Comparison of ENCODE assay signal across 14 mouse cellular contexts in genomic region chr11:6895786-6896093, GRCm38 (mm10). TPM values are rescaled to one million over a fixed set of nuclear protein-coding genes. Genes with fewer than 3 reads are reported as not detected.
DNase-seq lines count a peak whose midpoint lies in the region; ATAC-seq and TF ChIP-seq lines count a peak whose summit lies in the region.
"Had no signal": no experiment of that assay in that cellular context is flagged by ENCODE, and none has a peak within 500 bp of the region (broad histone marks: within the 10 kb centered on the region; RNA-seq: fewer than 3 reads in every experiment).

No protein-coding gene starts in this region.

- DNase-seq in liver, postnatal 0 days: no peak
- DNase-seq in liver: no peak
- DNase-seq in brain, adult 2 months (ENCODE audit: low read depth, low spot score): peak; percentile 95
- DNase-seq in cerebellum, postnatal 14 days: peak; percentile 93
- DNase-seq in kidney, postnatal 25 days: peak; percentile 48 to 72
- no peak for DNase-seq in adrenal gland, adult (ENCODE audit: inconsistent age in 2 of 2, low spot score in 1 of 2)
- DNase-seq in left cerebral cortex, adult 11 months (ENCODE audit: low spot score): no peak
- DNase-seq: layer of hippocampus, adult 9-11 months; spleen, adult 18-20 months had no signal

- H3K4me1 ChIP-seq in liver, postnatal 0 days (ENCODE audit: insufficient read depth): 0 out of 2 replicates have a peak, but pooled peaks cover 5% of the 10 kb centered on the region

- 51% methylated on average over 8 of the region's 8 CpGs for WGBS in liver, postnatal 0 days (ENCODE audit: insufficient replicate concordance)

- ATAC-seq in liver, postnatal 0 days: no peak
- no peak for ATAC-seq in erythroblast, adult 5-6 weeks (replicated peaks; ENCODE audit: low FRiP score, poor library complexity, severe bottlenecking)
- ATAC-seq: forebrain, embryonic 15.5 days had no signal

- H3K4me2 ChIP-seq in liver, postnatal 0 days (ENCODE audit: low read depth, low read length): 0 out of 2 replicates have a peak overlapping the region, but pooled peaks have one; percentile 0
- H3K4me2 ChIP-seq: forebrain, embryonic 15.5 days had no signal

- H3K9ac ChIP-seq in liver, postnatal 0 days (replicated peaks): no peak overlapping the region
- H3K9ac ChIP-seq: forebrain, embryonic 15.5 days had no signal

- no peak for TF ChIP-seq EP300 in liver, postnatal 0 days (IDR thresholded peaks at IDR 0.05; ENCODE audit: low read depth)

- no peaks in the 10 kb centered on the region for H3K9me3 ChIP-seq in liver, postnatal 0 days (ENCODE audit: low read length)
- H3K9me3 ChIP-seq: forebrain, embryonic 15.5 days had no signal

- H3K36me3 ChIP-seq in liver, postnatal 0 days (replicated peaks; ENCODE audit: insufficient read depth, low read length): no peaks in the 10 kb centered on the region
- H3K36me3 ChIP-seq: forebrain, embryonic 15.5 days had no signal

- no peak overlapping the region for H3K4me3 ChIP-seq in liver, postnatal 0 days (ENCODE audit: low read depth, low read length)
- H3K4me3 ChIP-seq: forebrain, embryonic 15.5 days had no signal

- H3K27ac ChIP-seq in liver, postnatal 0 days (ENCODE audit: low read depth): no peak overlapping the region
- H3K27ac ChIP-seq: forebrain, embryonic 15.5 days; macrophage had no signal

- no peaks in the 10 kb centered on the region for H3K27me3 ChIP-seq in liver, postnatal 0 days (ENCODE audit: insufficient read depth, low read length)
- H3K27me3 ChIP-seq: forebrain, embryonic 15.5 days had no signal

- TF ChIP-seq CTCF in liver, postnatal 0 days (IDR thresholded peaks at IDR 0.05; ENCODE audit: low read depth): no peak

RNA-seq across cellular contexts. Expression of gene Gm11983, which starts 58.3 kb away (rescaled TPM):
- not detected in 2 replicates for polyA plus RNA-seq in liver, postnatal 0 days (2015; fragmentation: Nextera tagmentation; extraction: Ambion mirVana)
- total RNA-seq in erythroblast, adult 5-6 weeks (2015; ENCODE audit: low replicate concordance): not detected in 2 replicates
- total RNA-seq in erythroblast, adult 5-6 weeks (2017; ENCODE audit: low replicate concordance): not detected in 2 replicates
- total RNA-seq: neutrophil, adult 5-6 weeks had no signal
- polyA plus RNA-seq: forebrain, embryonic 15.5 days; heart, embryonic 16.5 days; macrophage had no signal

Comparison
In these comparisons a context has a peak if more than half of its experiments do, and no peak if none do; other contexts are left out.
1. DNase-seq: peak in brain, adult 2 months (single experiment), cerebellum, postnatal 14 days (2 of 2) and kidney, postnatal 25 days (2 of 2); none in liver, postnatal 0 days (single experiment), liver (single experiment), adrenal gland, adult (0 of 2) and left cerebral cortex, adult 11 months (single experiment).